Mouse (Mus musculus): Measurements from ENCODE around the gene Snap91.

Snap91 gene

DNA sequence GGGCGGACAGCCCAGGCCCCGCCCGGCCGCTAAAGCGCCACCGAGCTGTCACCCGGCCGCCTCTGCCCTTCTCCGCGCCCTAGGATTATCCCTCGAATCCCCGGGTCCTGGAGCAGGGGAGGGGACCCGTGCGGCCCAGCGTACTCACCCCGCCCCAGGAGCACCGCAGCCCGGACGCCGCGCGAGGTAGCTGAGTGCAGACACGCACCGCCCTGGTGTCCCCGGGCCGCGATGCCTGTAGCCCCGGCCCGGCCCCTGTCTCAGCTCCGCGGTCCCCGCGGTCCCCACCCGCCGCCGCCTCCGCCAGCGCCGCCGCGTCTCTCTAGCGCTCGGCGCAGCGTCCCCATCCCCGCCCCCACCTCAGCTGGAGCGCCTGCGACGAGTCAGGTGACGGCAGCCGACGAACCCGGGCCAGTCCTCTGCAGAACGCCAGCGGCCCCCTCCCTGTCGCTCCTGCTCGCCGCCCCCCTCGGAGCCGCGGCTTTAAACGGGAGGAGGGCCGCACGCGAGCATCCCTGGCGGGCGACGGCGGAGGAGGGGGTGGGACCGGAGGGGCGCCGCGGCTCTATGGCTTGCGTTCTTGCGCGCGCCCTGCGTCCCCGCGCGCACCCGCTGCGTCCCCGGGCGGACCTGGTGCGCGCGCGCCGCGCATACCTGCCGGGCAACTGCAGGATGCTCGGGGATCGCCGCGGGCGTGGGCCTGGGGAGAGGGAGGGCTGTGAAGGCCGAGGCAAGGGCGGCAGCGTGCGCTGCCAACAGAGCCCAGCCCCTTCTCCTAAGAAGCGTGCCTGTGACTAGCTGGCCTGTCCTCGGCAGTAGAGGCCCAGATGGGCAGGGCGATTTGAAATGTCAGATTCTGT is at the start of gene Snap91:
TSS of gene Snap91 (minus strand) at position 542 of the 860 bp plus-strand sequence.
- no peak for DNase-seq

DNA sequence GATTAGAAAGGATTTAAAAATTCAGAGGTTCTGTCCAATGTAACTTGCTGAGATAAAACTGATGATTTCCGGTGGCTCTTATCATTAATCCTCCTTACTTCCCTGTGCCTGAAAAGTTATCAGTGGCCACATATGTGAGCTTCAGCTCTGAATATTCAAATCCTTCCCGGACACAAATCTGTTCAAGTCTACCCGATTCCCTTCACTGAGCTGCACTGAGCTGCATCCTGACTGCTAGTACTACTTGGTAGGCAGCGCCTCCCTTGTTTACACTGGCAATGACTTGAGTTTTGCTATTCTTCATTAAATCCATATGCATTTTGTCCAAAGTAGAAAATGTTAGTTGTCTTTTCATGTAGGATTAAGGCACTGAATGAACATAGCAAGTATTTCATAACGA is 46.1 kb upstream of the Snap91 start:
- DNase-seq, result no peak

DNA sequence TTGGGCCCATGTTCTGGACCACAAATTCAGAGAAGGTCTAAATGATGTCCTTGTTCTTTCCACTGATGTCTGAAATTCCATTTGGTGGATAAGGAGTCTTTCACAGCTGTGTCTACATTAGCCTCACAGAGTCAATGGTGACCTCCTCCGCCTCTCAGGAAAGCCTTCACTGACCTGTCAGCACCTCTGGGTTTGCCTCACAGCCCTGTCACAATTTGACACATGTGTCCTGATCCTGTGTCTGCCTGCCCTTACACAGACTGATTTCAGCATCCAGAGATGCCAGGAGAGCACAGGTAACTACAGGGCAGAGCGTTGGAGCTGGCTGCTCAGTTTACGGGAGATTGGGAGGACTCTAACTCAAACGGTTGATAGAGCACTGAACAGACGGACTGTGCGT is 45.2 kb upstream of the Snap91 start:
- DNase-seq, result no peak

DNA sequence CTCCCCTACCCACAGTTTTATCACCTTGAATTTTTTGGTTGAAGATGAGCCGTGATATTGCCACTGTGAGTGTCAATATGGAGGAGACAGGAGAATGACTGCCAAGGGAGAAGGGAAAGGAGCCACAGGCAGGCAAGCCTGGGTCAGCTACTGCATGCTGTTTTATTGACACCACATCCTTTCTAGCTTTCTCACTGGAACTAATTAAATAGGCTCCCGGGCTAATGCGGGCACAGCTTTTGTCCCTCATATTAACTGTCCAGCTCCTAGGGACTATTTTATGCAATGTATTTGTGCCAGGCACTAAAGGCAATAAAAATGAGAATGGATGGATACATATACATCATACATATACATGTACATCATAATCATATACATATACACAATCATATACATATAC is 42.0 kb upstream of the Snap91 start:
- no peak for DNase-seq

DNA sequence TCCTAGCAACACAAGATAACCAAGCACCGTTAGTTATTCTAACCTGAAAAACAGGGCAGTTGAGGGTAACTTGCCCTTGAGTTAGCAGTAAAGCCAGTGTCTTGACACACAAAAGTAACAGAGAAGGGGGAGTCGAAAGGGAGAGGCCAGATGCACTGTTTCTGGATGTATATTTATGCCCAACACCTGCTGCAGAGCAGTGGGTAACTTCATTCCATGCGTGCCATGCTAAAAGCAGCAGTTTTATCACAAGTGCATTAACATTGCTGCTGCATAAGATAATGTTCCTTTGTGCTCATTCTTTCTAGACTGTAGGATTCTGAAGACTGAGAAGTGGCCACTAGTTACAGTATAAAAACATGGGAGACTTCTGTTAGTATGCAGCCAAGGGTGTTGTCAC is 36.1 kb upstream of the Snap91 start:
- DNase-seq, result no peak

DNA sequence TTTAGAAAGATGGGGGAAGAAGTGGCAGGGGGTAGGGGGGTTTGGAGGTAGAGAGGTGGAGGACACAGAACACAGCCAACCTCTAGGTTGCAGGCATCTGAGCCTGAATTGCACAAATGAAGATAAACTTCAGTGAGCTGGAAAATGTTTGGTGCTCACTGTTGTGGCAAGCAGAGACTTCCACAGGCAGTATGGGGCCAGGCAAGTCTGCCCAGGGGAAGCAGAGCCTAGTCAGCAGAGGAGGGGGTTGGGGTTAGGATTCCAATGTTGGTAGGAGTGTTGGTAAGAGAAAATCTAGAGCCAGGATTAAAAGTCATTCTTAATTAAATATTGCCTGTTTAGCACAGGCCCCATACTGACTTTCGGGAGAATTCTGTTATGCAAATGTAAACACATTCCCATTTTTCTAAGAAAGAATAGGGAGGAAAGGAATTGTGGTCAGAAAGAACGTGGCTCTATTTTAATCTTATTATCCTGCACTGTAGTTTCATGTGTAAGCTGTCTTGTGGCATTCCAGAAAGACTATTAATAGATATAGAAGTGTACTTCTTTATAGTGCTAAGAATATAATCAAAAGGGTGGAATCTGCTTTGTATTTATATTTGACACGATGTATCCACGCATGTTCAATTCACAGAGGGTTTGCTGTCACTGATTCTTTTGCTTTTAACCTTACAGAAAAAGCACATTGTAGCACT is 19.2 kb upstream of the Snap91 start:
- no peak for DNase-seq

DNA sequence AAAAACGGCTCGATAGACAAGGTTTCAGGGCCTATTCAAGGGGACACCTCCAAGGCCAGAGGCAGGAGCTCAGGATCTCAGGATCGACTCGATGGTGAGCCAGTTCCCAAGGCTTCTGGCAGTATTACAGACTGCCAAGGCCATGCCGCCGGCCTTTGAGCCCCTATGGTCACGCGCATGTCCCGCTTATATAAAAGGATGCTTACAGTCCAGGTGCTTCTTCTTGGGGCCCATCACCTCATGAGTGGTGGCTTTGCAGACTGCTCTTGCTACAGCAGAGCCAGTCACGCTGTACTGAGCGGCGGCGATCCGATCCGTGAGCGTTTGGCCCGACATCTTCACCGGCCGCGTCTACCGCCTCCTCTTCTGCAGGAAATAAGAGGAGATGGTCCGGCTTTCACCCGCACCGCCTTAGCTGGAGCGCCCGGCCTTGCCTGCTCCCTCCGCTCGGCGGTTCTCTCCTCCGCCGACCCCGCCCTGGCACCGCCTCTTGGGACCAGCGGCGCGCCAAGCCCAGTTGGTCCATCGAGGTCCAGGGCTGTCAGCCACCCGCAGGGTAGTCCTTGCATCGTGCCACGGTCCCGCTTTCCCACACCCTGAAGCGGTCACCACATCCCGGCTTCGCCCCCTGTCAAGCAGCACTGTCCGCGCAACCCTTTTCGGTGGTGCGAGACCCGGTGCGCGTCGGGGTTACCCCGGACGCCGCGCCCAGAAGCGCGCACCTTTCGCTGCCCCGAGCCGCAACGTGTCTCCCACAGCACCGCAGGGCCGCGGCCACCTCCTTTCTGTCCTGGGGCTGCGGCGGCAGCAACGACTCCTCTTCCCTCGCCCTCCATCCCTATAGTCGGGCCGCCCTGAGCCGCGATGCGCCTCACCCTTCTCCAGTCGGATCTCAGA is 990 bp downstream of the Snap91 start:
- DNase-seq, result no peak

DNA sequence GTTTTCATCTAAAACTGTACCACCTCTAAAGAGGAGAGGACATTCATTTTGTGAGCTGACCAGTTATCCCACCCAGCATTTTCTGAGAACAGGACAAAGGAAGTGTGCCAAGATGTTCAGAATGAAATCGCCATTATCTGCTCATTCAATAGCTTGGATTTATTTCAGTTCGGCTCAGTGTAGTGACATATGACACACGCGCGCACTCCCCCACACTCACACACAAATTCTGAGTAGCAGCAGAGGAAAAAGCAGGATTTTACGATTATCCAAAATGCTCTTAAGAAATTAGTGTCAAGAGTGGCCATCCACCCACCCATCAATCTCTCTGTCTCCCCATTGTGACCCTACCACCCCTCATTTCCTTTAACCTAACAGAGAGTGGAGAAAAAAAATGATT is 1.7 kb downstream of the Snap91 start:
- no peak for DNase-seq

DNA sequence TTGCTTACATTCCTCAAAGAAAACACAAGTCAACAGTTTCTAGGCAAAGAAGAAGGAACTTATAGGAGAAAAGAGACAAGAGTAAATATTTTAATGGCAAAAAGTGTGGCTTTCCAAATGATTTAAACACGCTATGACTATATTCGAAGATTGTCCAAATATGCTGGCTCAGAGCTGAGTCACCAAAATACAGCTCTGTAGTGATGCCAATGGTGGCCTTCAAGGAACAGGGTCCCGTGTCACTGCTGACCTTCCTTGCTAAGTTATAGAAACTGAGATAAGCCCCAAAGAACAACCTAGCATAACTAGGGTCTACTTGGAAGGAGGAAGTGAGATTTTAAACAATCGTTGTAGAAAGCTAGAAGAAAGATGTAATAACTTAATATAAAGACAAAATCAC is 6.8 kb downstream of the Snap91 start:
- no peak for DNase-seq

DNA sequence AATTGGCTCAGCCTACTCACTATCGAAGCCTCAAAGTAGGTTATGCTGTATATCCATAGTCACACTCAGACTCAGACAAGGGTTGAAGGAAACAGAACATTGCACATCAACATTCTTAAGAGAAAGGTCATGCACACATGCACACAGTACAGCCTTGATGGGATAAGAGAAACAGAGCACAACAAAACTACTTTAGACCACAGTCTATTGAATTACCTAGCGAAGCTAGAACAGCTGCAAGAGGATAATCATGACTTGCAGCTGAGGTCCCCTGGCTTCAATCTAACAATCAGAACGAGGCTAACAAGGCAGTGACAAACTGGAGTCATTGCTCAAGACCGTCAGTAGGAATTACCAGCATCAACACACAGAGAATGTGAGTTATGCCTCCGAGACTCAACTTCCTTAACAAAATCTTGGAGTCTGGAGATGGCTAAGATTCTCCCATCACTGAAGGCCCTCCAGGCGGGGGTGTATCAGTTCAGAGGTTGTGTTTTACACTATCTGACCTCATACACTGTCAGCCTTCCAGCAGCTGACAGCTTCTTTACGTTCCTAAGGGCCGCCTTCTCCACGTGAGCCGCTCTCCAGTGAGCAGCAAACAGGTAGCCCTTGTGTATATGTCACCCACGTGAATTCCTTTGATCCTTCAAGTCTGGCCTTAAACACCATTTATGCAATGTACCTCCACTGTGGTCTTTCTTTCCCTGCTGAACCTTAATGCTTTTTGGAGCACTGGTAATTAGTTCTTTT is 10.7 kb downstream of the Snap91 start:
- DNase-seq, result no peak

DNA sequence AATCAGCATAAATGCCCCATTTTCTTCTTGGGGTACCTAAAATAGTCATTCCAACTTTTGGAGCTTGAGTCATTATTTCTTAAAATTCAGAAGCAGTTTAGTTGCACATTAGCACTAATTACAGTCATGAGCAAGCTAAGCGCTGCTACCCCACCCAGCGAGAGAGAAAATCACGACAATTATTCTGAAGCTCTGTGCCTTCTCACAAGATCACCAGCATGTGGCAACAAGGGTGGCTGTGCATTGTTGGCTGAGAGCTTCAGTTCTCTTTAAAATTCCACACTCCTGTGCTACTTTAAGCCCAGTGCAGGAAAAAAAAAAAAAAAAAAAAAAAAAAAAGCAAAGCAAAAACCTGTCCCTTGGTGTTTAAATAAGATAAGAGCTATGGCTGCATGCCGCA is 22.4 kb downstream of the Snap91 start:
- no peak for DNase-seq

DNA sequence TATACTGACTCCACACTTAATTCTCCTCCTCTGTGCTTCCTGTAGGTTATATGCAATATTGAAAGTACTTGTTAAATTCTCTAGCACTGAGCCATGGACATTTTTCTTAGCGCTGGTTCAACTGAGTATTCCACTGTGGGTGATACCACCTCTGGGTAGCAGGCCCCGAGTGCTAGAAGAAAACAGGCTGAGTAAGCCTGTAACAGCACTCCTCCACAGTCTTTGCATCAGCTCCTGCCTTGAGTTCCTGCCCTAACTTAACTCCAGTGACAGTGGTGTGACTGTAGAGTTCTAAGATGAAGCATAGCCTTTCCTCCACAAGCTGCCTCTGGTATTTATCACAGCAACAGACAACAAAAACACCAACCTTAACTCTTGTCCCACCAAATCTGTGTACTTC is 22.8 kb downstream of the Snap91 start:
- no peak for DNase-seq

DNA sequence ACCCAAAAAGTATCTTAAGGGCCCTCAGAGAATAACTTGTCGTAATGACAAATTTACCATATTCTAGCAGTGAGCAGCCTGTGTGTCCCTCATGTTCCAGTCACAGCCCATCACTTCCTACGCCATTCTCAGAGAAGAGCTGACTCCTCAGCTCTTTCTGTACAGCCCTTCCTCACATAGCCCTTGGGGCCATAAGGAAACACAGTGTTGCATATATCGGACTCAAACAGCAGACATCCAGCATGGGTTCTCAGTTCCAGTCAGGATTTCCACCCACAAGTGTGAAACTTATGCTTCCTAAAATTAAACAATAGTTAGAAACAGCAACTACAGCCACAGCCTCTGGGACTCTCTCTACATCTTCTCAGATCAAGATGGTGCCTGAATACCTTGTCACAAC is 27.6 kb downstream of the Snap91 start:
- DNase-seq, result no peak

DNA sequence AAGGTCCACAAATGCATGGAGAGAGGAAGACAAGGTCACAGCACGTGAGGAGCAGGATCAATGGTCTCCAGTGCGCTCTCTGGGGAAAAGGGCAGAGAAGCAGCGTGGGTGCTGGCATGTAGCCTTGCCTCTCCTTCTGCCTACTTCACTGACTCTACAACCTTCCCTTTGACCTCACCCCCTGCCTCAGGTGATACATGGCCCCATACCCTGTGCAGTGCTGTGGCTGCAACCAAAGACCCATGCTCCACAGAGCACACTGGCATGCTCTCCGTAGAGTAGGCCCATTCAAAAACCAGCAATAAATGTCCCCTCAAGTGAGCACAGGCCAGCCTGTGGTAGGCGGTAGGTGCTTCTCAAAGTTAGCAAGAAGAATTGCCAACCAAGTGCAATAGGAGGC is 28.8 kb downstream of the Snap91 start:
- no peak for DNase-seq

DNA sequence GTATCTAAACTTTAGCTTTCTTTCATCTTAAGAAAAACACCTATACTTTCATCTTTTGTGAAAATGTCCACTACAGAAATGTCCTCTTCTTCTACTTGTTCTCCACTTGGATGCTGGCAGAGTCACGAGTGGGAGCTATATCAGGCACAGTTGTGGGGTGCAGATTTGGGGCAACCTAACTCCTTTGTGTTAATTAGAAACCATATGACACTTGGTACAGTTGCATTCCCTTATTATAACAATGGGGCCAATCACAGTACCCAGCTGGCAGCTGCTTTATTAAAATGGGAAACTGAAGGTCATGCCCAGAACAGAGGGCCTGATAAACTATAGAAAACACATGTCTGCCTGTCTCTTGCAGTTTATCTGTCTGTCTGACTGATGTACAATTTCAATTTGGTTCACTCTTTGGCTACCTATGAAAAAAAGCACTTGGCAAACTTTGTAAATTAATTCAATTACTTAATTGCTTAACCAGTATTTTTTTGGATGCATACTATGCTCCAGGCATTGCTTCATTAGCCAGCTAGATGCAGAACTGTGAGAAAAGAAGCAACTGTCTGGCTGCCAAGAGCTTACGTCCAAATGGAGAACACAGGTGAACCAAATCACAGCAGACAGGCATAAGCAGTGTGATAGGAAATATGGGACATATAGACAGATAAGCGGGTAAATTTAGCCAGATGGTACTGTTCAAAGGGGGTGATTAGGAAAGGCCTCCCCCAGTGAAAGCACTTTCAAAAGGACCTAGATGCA is 29.8 kb downstream of the Snap91 start:
- no peak for DNase-seq

DNA sequence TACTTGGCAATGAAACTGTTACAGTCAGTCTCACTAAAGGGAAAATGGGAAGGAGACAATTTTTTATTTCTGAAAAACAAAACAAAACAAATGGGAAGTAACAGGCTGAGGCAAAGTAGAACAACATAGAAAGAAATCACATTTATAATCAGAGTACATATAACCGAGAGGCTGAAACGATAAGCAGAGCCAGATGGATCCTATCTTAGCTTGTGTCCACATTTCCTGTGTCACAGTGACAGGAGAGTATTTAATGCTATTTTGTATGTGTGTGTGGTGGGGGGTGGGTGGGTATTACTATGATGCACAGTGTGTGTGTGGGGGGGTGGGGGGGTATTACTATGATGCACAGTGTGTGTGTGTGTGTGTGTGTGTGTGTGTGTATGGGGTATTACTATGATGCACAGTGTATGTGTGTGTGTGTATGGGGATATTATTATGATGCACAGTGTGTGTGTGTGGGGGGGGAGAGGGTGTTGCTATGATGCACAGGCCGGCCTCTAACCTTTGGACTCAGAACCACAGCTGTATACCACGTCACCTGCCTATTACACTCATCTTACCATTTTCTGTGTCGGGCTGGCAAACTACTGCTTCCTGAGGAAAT is 36.6 kb downstream of the Snap91 start:
- DNase-seq, result no peak

DNA sequence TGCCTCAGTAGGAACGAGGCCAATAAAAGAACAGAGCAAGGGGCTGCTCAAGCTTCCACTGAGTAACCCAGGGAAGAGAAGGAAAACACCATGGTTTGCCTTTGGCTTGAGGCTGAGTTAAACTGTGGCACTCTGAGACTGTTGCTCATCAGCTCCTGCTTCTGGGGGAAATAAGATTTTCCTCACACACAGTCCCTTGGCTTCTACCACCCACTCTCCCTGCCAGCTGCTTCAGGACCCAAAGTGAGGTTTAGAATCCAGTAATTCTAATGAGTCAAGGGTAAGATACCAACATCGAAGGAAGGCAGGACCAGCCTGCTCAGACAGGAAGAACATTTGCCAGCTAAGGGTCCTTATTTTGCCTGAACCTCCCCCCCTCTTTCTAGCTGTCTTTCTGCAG is 50.7 kb downstream of the Snap91 start:
- DNase-seq, result no peak

DNA sequence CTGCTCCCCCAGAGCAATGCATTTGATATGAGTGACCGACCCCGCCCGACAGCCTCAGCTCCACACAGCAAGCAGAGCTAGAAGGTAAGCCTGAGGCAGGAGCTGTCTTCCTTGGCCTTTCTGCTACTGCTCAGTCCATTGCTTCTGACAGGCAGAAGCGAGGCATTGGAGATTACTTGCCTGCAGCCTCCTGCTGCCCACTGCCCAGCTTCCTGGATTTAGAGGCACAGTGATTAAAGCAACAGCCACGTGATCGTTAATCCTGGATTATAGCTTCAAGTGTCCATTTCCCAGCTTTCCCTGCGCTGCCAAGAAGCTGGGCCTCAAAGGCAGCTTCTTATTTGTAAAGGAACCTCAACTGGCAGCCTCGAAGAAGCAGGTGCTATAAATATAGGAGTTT is 51.4 kb downstream of the Snap91 start:
- DNase-seq, result no peak

DNA sequence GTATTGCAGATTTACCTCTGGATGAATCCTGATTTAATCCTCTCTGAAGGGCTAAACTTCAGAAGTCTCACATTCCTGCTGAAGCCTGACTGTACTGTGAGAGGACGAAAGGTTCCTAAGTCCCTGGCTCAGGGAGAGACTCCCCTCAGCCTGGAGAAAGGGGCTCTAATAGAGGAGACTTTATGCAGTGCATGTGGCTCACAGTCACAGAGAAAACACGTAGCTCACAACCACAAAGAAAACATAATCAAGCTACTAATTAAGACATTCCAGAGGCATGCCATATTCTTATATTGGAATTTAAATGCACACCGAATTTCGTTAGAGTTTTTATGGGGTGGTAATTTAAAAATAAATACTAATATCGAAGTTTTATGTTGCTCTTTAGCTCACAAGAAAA is 61.1 kb downstream of the Snap91 start:
- no peak for DNase-seq

DNA sequence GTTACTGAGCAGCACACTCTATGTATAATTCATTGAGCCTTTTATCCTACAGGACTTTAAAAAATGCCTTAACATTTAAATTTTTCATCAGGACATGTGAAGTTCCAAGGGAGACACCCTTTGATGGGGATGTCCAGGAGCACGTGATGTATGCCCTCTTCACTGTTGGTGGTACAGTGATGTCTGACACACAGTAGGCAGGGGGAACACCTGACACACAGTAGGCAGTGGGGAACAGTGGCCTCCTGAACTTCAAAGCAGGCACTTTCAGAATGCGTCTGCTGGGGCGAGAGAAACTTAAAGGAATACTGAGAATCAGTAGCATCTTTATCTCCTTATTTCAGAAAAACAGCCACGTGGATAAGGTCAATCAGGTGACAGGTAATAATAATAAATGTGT is 62.8 kb downstream of the Snap91 start:
- no peak for DNase-seq

DNA sequence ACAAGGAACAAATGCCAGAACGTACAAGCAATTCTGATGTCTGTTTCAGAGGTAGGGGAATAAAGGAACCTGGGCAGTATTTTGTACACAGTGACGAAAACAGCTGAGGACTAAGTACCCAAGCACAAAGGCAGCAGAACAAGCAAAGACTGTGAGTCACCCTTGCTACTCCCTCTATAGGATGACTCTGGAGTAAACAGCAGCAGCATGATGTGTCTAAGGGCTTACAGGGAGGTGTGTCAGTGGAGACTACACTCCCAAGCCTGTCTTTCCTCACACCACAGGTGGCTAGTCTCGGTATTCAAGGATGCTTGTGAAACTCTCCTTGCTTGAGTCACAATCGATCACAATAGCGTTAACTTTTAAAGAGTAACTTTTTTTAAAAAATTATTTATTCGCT is 66.1 kb downstream of the Snap91 start:
- no peak for DNase-seq

DNA sequence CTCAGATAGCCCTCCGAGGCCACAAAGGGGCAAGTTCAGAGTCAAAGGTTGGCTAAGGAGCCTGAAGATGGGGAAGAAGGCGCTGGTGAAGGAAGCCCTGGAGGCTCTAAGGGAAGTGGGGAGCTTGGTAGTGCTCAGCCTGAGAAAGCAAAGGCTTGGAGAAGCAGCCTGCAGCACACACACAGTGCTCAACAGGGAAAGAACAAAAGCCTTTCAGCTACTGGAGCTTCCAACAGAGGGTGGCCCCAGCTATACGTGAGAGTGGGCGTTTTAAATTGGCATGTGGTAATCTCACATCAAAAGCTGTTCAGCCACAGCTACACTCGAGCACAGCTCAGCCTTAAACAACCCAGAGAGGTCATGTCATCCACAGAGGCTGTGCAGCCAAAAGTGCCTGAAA is 67.1 kb downstream of the Snap91 start:
- no peak for DNase-seq

Data from kidney, adult 11 months (tissue).